Comparison of ENCODE assay signal across 28 mouse cellular contexts in genomic region chr1:160261849-160262248, GRCm38 (mm10).
"Had no signal": no experiment of that assay in that cellular context is flagged by ENCODE, and none has a peak within 500 bp of the region (broad histone marks: within the 10 kb centered on the region; RNA-seq: fewer than 3 reads in every experiment).

No protein-coding gene starts in this region.

- H3K9me3 ChIP-seq: heart, embryonic 13.5 days; heart, embryonic 15.5 days; hindbrain, embryonic 12.5 days; intestine, embryonic 15.5 days; limb, embryonic 10.5 days; limb, embryonic 12.5 days; liver, embryonic 13.5 days; liver, embryonic 15.5 days had no signal

- DNase-seq: gastrocnemius, postnatal 14 days; gastrocnemius, postnatal 36 days; heart, adult 11 months; heart, adult 2 months; heart, postnatal 14 days; heart, postnatal 36 days; kidney, adult 18-20 months; kidney, adult 8-10 months; kidney, postnatal 10 days; kidney, postnatal 25 days; kidney, postnatal 4 days; liver; liver, embryonic 13.5 days had no signal

- H3K36me3 ChIP-seq: heart, embryonic 13.5 days; hindbrain, embryonic 12.5 days; intestine, embryonic 15.5 days; limb, embryonic 10.5 days; limb, embryonic 12.5 days; liver, embryonic 13.5 days; liver, embryonic 15.5 days had no signal

- H3K4me3 ChIP-seq: heart, adult 2 months; heart, embryonic 13.5 days; heart, embryonic 15.5 days; hindbrain, embryonic 12.5 days; intestine, embryonic 15.5 days; layer of hippocampus, adult 2 months; left cerebral cortex, adult 2 months; limb, embryonic 10.5 days; limb, embryonic 12.5 days; liver, embryonic 13.5 days; liver, embryonic 15.5 days had no signal

- H3K4me1 ChIP-seq: heart, embryonic 15.5 days; intestine, embryonic 15.5 days had no signal

- H3K27me3 ChIP-seq: heart, embryonic 13.5 days; heart, embryonic 15.5 days; hindbrain, embryonic 12.5 days; intestine, embryonic 15.5 days; limb, embryonic 12.5 days; liver, embryonic 13.5 days; liver, embryonic 15.5 days had no signal

- H3K27ac ChIP-seq: heart, adult 2 months; heart, embryonic 13.5 days; heart, embryonic 15.5 days; hindbrain, embryonic 12.5 days; hindbrain, embryonic 14.5 days; intestine, embryonic 15.5 days; left cerebral cortex, adult 2 months; limb, embryonic 10.5 days; limb, embryonic 12.5 days; liver, embryonic 13.5 days; liver, embryonic 15.5 days had no signal

- H3K9ac ChIP-seq: heart, embryonic 13.5 days; heart, embryonic 15.5 days; hindbrain, embryonic 12.5 days; hindbrain, embryonic 14.5 days; intestine, embryonic 15.5 days; limb, embryonic 12.5 days; liver, embryonic 13.5 days; liver, embryonic 15.5 days had no signal

- ATAC-seq: hindbrain, embryonic 16.5 days; inflammation-experienced regulatory T-cells, adult 6 months; intestine, embryonic 15.5 days; intestine, postnatal 0 days had no signal

- H3K4me2 ChIP-seq: heart, embryonic 11.5 days; heart, embryonic 13.5 days; heart, embryonic 15.5 days; hindbrain, embryonic 12.5 days; hindbrain, embryonic 14.5 days; intestine, embryonic 15.5 days; limb, embryonic 12.5 days; liver, embryonic 11.5 days; liver, embryonic 13.5 days; liver, embryonic 15.5 days had no signal
